Comparison of ENCODE assay signal across 8 mouse cellular contexts in genomic region chr5:9265586-9266279, GRCm38 (mm10). TPM values are rescaled to one million over a fixed set of nuclear protein-coding genes. Genes with fewer than 3 reads are reported as not detected.
DNase-seq lines count a peak whose midpoint lies in the region; ATAC-seq and TF ChIP-seq lines count a peak whose summit lies in the region.

Gene 9330182L06Rik (plus strand): TSS chr5:9266118.

- peak; percentile 92 for ATAC-seq in embryonic facial prominence, embryonic 11.5 days (replicated peaks; ENCODE audit: insufficient number of reproducible peaks, low FRiP score, low TSS enrichment, low read depth)
- peak; percentile 67 for ATAC-seq in heart, postnatal 0 days (ENCODE audit: insufficient read depth, low read depth)
- ATAC-seq in liver, embryonic 12.5 days, result peak; percentile 81

- no peaks in the 10 kb centered on the region for H3K27me3 ChIP-seq in embryonic facial prominence, embryonic 11.5 days (ENCODE audit: control insufficient read depth, insufficient read depth, low read length)
- peaks cover 23% of the 10 kb centered on the region; the same call in 1 of the 2 replicates for H3K27me3 ChIP-seq in heart, postnatal 0 days (ENCODE audit: control insufficient read depth, insufficient read depth, low read length)
- peaks cover 28% of the 10 kb centered on the region for H3K27me3 ChIP-seq in liver, embryonic 12.5 days (replicated peaks)
- no peaks in the 10 kb centered on the region for H3K27me3 ChIP-seq in myocyte (ENCODE audit: control insufficient read depth, insufficient read depth, insufficient read length)

- no peaks in the 10 kb centered on the region for H3K36me3 ChIP-seq in embryonic facial prominence, embryonic 11.5 days (replicated peaks; ENCODE audit: control insufficient read depth, insufficient read depth, low read depth, low read length)
- H3K36me3 ChIP-seq in heart, postnatal 0 days (replicated peaks; ENCODE audit: control insufficient read depth, insufficient read depth, low read length), result no peaks in the 10 kb centered on the region
- no peaks in the 10 kb centered on the region for H3K36me3 ChIP-seq in liver, embryonic 12.5 days
- no peaks in the 10 kb centered on the region for H3K36me3 ChIP-seq in myocyte (ENCODE audit: control insufficient read depth, insufficient read depth)

- peak within 1 kb of the TSS; percentile 91 for H3K4me2 ChIP-seq in embryonic facial prominence, embryonic 11.5 days (ENCODE audit: low read depth, low read length)
- H3K4me2 ChIP-seq in heart, postnatal 0 days (ENCODE audit: low read depth, low read length), result peak within 1 kb of the TSS; percentile 98
- H3K4me2 ChIP-seq in liver, embryonic 12.5 days, result peak within 1 kb of the TSS; percentile 84
- H3K4me2 ChIP-seq in myocyte (ENCODE audit: low read depth), result peak within 1 kb of the TSS; percentile 42

- H3K9ac ChIP-seq in embryonic facial prominence, embryonic 11.5 days (replicated peaks; ENCODE audit: low read length), result peak within 1 kb of the TSS; percentile 69
- H3K9ac ChIP-seq in heart, postnatal 0 days (replicated peaks; ENCODE audit: low read depth, low read length), result peak within 1 kb of the TSS; percentile 40
- H3K9ac ChIP-seq in liver, embryonic 12.5 days, result peak within 1 kb of the TSS; percentile 55

- peak within 1 kb of the TSS; percentile 59 for H3K4me3 ChIP-seq in embryonic facial prominence, embryonic 11.5 days (ENCODE audit: low read depth, low read length)
- H3K4me3 ChIP-seq in heart, postnatal 0 days (ENCODE audit: low read depth, low read length), result peak within 1 kb of the TSS; percentile 70
- H3K4me3 ChIP-seq in liver, embryonic 12.5 days, result peak within 1 kb of the TSS; percentile 61
- H3K4me3 ChIP-seq in myocyte, result no peak within 1 kb of the TSS

- H3ac ChIP-seq in myocyte (ENCODE audit: control insufficient read depth, insufficient read length), result no peak within 1 kb of the TSS

- H3K79me2 ChIP-seq in myocyte (ENCODE audit: control insufficient read depth, insufficient read depth), result no peaks in the 10 kb centered on the region

- no peak for TF ChIP-seq CTCF in heart, postnatal 0 days (IDR thresholded peaks at IDR 0.05; ENCODE audit: low read depth)

- TF ChIP-seq POLR2A in myocyte (IDR thresholded peaks at IDR 0.05; ENCODE audit: insufficient read length, low read depth), result no peak

- DNase-seq in urinary bladder, adult 2 months (ENCODE audit: low spot score), result peak; percentile 35
- no peak for DNase-seq in urinary bladder, postnatal 10 days (ENCODE audit: low spot score)
- peak; percentile 67 for DNase-seq in embryonic facial prominence, embryonic 11.5 days (ENCODE audit: low spot score)
- peak; percentile 21 for DNase-seq in heart, postnatal 0 days (ENCODE audit: low spot score)
- DNase-seq in kidney, postnatal 36 days, result peak; percentile 10 to 51
- peak; percentile 68 for DNase-seq in testis, postnatal 10 days (ENCODE audit: low spot score)

- no peak for TF ChIP-seq EP300 in heart, postnatal 0 days (IDR thresholded peaks at IDR 0.05; ENCODE audit: low read depth)

- no peaks in the 10 kb centered on the region for H3K4me1 ChIP-seq in embryonic facial prominence, embryonic 11.5 days (ENCODE audit: control insufficient read depth, insufficient read depth, low read length)
- H3K4me1 ChIP-seq in heart, postnatal 0 days (ENCODE audit: control insufficient read depth, insufficient read depth), result 0 out of 2 replicates have a peak, but pooled peaks cover 4% of the 10 kb centered on the region
- peaks cover 17% of the 10 kb centered on the region for H3K4me1 ChIP-seq in liver, embryonic 12.5 days

- H3K9me3 ChIP-seq in embryonic facial prominence, embryonic 11.5 days (replicated peaks; ENCODE audit: control insufficient read depth, low read length), result no peaks in the 10 kb centered on the region
- H3K9me3 ChIP-seq in heart, postnatal 0 days (replicated peaks; ENCODE audit: control insufficient read depth, low read length), result no peaks in the 10 kb centered on the region
- H3K9me3 ChIP-seq in liver, embryonic 12.5 days (replicated peaks), result no peaks in the 10 kb centered on the region

- 1% methylated on average over 43 of the region's 47 CpGs for WGBS in embryonic facial prominence, embryonic 11.5 days
- 2% methylated on average over 33 of the region's 47 CpGs for WGBS in heart, postnatal 0 days
- WGBS in liver, embryonic 12.5 days (ENCODE audit: insufficient replicate concordance), result 2% methylated on average over 44 of the region's 47 CpGs

- H3K27ac ChIP-seq in embryonic facial prominence, embryonic 11.5 days (replicated peaks; ENCODE audit: low read depth, low read length), result no peak within 1 kb of the TSS
- no peak within 1 kb of the TSS for H3K27ac ChIP-seq in heart, postnatal 0 days (ENCODE audit: low read depth)
- H3K27ac ChIP-seq in liver, embryonic 12.5 days, result 0 out of 2 replicates have a peak within 1 kb of the TSS, but pooled peaks have one; percentile 10

TF ChIP-seq in myocyte, 11 proteins besides CTCF, POLR2A, EP300 and RAD21:
- TF ChIP-seq REST (IDR thresholded peaks at IDR 0.05; ENCODE audit: insufficient read depth, insufficient read length) (no peak), E2F4 (IDR thresholded peaks at IDR 0.05; ENCODE audit: insufficient read depth) (no peak), TCF12 (IDR thresholded peaks at IDR 0.05; ENCODE audit: insufficient read depth, poor library complexity, severe bottlenecking) (no peak), CEBPB (IDR thresholded peaks at IDR 0.05; ENCODE audit: insufficient read depth, poor library complexity, severe bottlenecking) (no peak), POLR2AphosphoS2 (IDR thresholded peaks at IDR 0.05; ENCODE audit: insufficient read length, low read depth) (no peak)

RNA-seq across cellular contexts. Expression of gene 9330182L06Rik, which starts in this region (rescaled TPM):
- polyA plus RNA-seq in urinary bladder, adult 2 months (2012; rRNA removed), result 3.8 and 5.3 TPM in 2 replicates
- 4.3 and 4.8 TPM in 2 replicates for polyA plus RNA-seq in embryonic facial prominence, embryonic 11.5 days (2014; fragmentation: Nextera tagmentation; extraction: Ambion mirVana)
- total RNA-seq in heart, postnatal 0 days (2014; rRNA removed; ENCODE audit: low replicate concordance), result 1.2 and 1.6 TPM in 2 replicates
- polyA plus RNA-seq in heart, postnatal 0 days (2015; fragmentation: Nextera tagmentation; extraction: Ambion mirVana), result 0.33 and 0.40 TPM in 2 replicates
- polyA plus RNA-seq in liver, embryonic 12.5 days (2016; fragmentation: Nextera tagmentation; extraction: Ambion mirVana), result 0.72 and 0.87 TPM in 2 replicates
- not detected for polyA plus RNA-seq in myocyte (2012; fragmentation: generic; extraction: Trizol)

Comparison
In these comparisons a context has a peak if more than half of its experiments do, and no peak if none do; other contexts are left out.
1. Peak in ATAC-seq, H3K4me3 ChIP-seq, H3K27ac ChIP-seq, H3K9ac ChIP-seq and H3K4me2 ChIP-seq in liver, embryonic 12.5 days; RNA of the gene not detected or under 1 TPM.
2. H3K4me2 ChIP-seq: peak in every context shown above with its lines; median percentile 98 in heart, postnatal 0 days; 91 in embryonic facial prominence, embryonic 11.5 days; 84 in liver, embryonic 12.5 days; 42 in myocyte.